Mouse (Mus musculus): ENCODE results near the gene Ifna15. TPM values are rescaled to one million over a fixed set of nuclear protein-coding genes. Genes with fewer than 3 reads are reported as not detected.

The Ifna15 gene
- polyA plus RNA-seq, 1 experiment from 2014 or later, result not detected

- Histone ChIP-seq H3K27me3 (replicated peaks; ENCODE audit: control insufficient read depth, insufficient read depth, low read length) (no peaks in the 10 kb centered on the region), H3K4me3 (ENCODE audit: low read length) (no peak overlapping the region), H3K4me1 (ENCODE audit: control insufficient read depth, insufficient read depth, low read depth, low read length) (no peaks in the 10 kb centered on the region), H3K9me3 (ENCODE audit: control insufficient read depth, low read length) (no peaks in the 10 kb centered on the region), H3K9ac (ENCODE audit: low read depth, low read length) (no peak overlapping the region), H3K4me2 (ENCODE audit: low read length) (no peak overlapping the region), H3K27ac (ENCODE audit: low read depth, low read length) (no peak overlapping the region), H3K36me3 (ENCODE audit: control insufficient read depth, insufficient read depth, low read length) (no peaks in the 10 kb centered on the region)
- whole genome bisulfite sequencing, result 79% methylated on average over 2 of the region's 2 CpGs
- no peak for ATAC-seq
Observed at GRCm38 (mm10) chr4:88517957-88518356, 40.1 kb downstream of the Ifna15 start.

GRCm38 (mm10) chr4:88515711-88516211 lies 42.3 kb downstream of the Ifna15 start:
- WGBS, result 70% methylated on average over 3 of the region's 4 CpGs
- Histone ChIP-seq H3K36me3 (ENCODE audit: control insufficient read depth, insufficient read depth, low read length) (no peaks in the 10 kb centered on the region), H3K4me3 (ENCODE audit: low read length) (no peak overlapping the region), H3K27ac (ENCODE audit: low read depth, low read length) (no peak overlapping the region), H3K9me3 (ENCODE audit: control insufficient read depth, low read length) (no peaks in the 10 kb centered on the region), H3K9ac (ENCODE audit: low read depth, low read length) (no peak overlapping the region), H3K4me2 (ENCODE audit: low read length) (no peak overlapping the region), H3K27me3 (replicated peaks; ENCODE audit: control insufficient read depth, insufficient read depth, low read length) (no peaks in the 10 kb centered on the region), H3K4me1 (ENCODE audit: control insufficient read depth, insufficient read depth, low read depth, low read length) (no peaks in the 10 kb centered on the region)
- no peak for ATAC-seq

GRCm38 (mm10) chr4:88515250-88515649 lies 42.8 kb downstream of the Ifna15 start:
- Histone ChIP-seq H3K9ac (ENCODE audit: low read depth, low read length) (no peak overlapping the region), H3K27ac (ENCODE audit: low read depth, low read length) (no peak overlapping the region), H3K4me2 (ENCODE audit: low read length) (no peak overlapping the region), H3K27me3 (replicated peaks; ENCODE audit: control insufficient read depth, insufficient read depth, low read length) (no peaks in the 10 kb centered on the region), H3K4me3 (ENCODE audit: low read length) (no peak overlapping the region), H3K36me3 (ENCODE audit: control insufficient read depth, insufficient read depth, low read length) (no peaks in the 10 kb centered on the region), H3K4me1 (ENCODE audit: control insufficient read depth, insufficient read depth, low read depth, low read length) (no peaks in the 10 kb centered on the region), H3K9me3 (ENCODE audit: control insufficient read depth, low read length) (no peaks in the 10 kb centered on the region)
- no peak for ATAC-seq
- WGBS, result 46% methylated on average over 2 of the region's 2 CpGs

GRCm38 (mm10) chr4:88514403-88514802 lies 43.6 kb downstream of the Ifna15 start:
- H3K27ac ChIP-seq (ENCODE audit: low read depth, low read length), result no peak overlapping the region
- ATAC-seq, result no peak
- 49% methylated on average over 4 of the region's 4 CpGs for whole genome bisulfite sequencing
- no peak overlapping the region for H3K4me2 ChIP-seq (ENCODE audit: low read length)
- no peaks in the 10 kb centered on the region for H3K9me3 ChIP-seq (ENCODE audit: control insufficient read depth, low read length)
- H3K4me1 ChIP-seq (ENCODE audit: control insufficient read depth, insufficient read depth, low read depth, low read length), result no peaks in the 10 kb centered on the region
- H3K9ac ChIP-seq (ENCODE audit: low read depth, low read length), result no peak overlapping the region
- H3K27me3 ChIP-seq (replicated peaks; ENCODE audit: control insufficient read depth, insufficient read depth, low read length), result no peaks in the 10 kb centered on the region
- H3K36me3 ChIP-seq (ENCODE audit: control insufficient read depth, insufficient read depth, low read length), result no peaks in the 10 kb centered on the region
- no peak overlapping the region for H3K4me3 ChIP-seq (ENCODE audit: low read length)

GRCm38 (mm10) chr4:88513743-88514142 lies 44.3 kb downstream of the Ifna15 start:
- Histone ChIP-seq H3K9me3 (ENCODE audit: control insufficient read depth, low read length) (no peaks in the 10 kb centered on the region), H3K27me3 (replicated peaks; ENCODE audit: control insufficient read depth, insufficient read depth, low read length) (no peaks in the 10 kb centered on the region), H3K4me1 (ENCODE audit: control insufficient read depth, insufficient read depth, low read depth, low read length) (no peaks in the 10 kb centered on the region), H3K4me3 (ENCODE audit: low read length) (no peak overlapping the region), H3K9ac (ENCODE audit: low read depth, low read length) (no peak overlapping the region), H3K4me2 (ENCODE audit: low read length) (no peak overlapping the region), H3K36me3 (ENCODE audit: control insufficient read depth, insufficient read depth, low read length) (no peaks in the 10 kb centered on the region), H3K27ac (ENCODE audit: low read depth, low read length) (no peak overlapping the region)
- no peak for ATAC-seq
- 94% methylated on average over 4 of the region's 4 CpGs for WGBS

Other genes with a start within 250 kb of the Ifna15 start
- gene Hacd4, start 119.3 kb downstream of the Ifna15 start, polyA plus RNA-seq (2015; fragmentation: Nextera tagmentation; extraction: Ambion mirVana), result 4.2 and 4.8 TPM in 2 replicates
- not detected in 2 replicates for gene Ifnb1, start 35.5 kb downstream of the Ifna15 start, polyA plus RNA-seq (2015; fragmentation: Nextera tagmentation; extraction: Ambion mirVana)
- gene Ifna14, start 13.6 kb upstream of the Ifna15 start, polyA plus RNA-seq (2015; fragmentation: Nextera tagmentation; extraction: Ambion mirVana), result not detected in 2 replicates
- gene Ifna9, start 34.1 kb upstream of the Ifna15 start, polyA plus RNA-seq (2015; fragmentation: Nextera tagmentation; extraction: Ambion mirVana), result not detected in 2 replicates
- not detected in 2 replicates for gene Ifna12, start 45.1 kb upstream of the Ifna15 start, polyA plus RNA-seq (2015; fragmentation: Nextera tagmentation; extraction: Ambion mirVana)
- gene C87499, start 76.2 kb upstream of the Ifna15 start, polyA plus RNA-seq (2015; fragmentation: Nextera tagmentation; extraction: Ambion mirVana), result not detected in 2 replicates
- not detected in 2 replicates for gene Ifna13, start 86.2 kb upstream of the Ifna15 start, polyA plus RNA-seq (2015; fragmentation: Nextera tagmentation; extraction: Ambion mirVana)
- gene Ifna16, start 118.7 kb upstream of the Ifna15 start, polyA plus RNA-seq (2015; fragmentation: Nextera tagmentation; extraction: Ambion mirVana), result not detected in 2 replicates
- gene Ifna2, start 125.7 kb upstream of the Ifna15 start, polyA plus RNA-seq (2015; fragmentation: Nextera tagmentation; extraction: Ambion mirVana), result not detected in 2 replicates
- not detected in 2 replicates for gene Ifnab, start 133.1 kb upstream of the Ifna15 start, polyA plus RNA-seq (2015; fragmentation: Nextera tagmentation; extraction: Ambion mirVana)
- gene Gm26566, start 163.6 kb upstream of the Ifna15 start, polyA plus RNA-seq (2015; fragmentation: Nextera tagmentation; extraction: Ambion mirVana), result 1.3 and 1.5 TPM in 2 replicates
- 90.3 and 104 TPM in 2 replicates for gene Klhl9, start 164.2 kb upstream of the Ifna15 start, polyA plus RNA-seq (2015; fragmentation: Nextera tagmentation; extraction: Ambion mirVana)
- gene Gm13271, start 196.6 kb upstream of the Ifna15 start, polyA plus RNA-seq (2015; fragmentation: Nextera tagmentation; extraction: Ambion mirVana), result not detected in 2 replicates
- not detected in 2 replicates for gene Gm13283, start 201.9 kb upstream of the Ifna15 start, polyA plus RNA-seq (2015; fragmentation: Nextera tagmentation; extraction: Ambion mirVana)
- gene Gm13290, start 215.6 kb upstream of the Ifna15 start, polyA plus RNA-seq (2015; fragmentation: Nextera tagmentation; extraction: Ambion mirVana), result not detected in 2 replicates
- not detected in 2 replicates for gene Gm13289, start 218.7 kb upstream of the Ifna15 start, polyA plus RNA-seq (2015; fragmentation: Nextera tagmentation; extraction: Ambion mirVana)
- not detected in 2 replicates for gene Gm13272, start 221.6 kb upstream of the Ifna15 start, polyA plus RNA-seq (2015; fragmentation: Nextera tagmentation; extraction: Ambion mirVana)
- not detected in 2 replicates for gene Ifnz, start 223.9 kb upstream of the Ifna15 start, polyA plus RNA-seq (2015; fragmentation: Nextera tagmentation; extraction: Ambion mirVana)
- not detected in 2 replicates for gene Gm13276, start 227.5 kb upstream of the Ifna15 start, polyA plus RNA-seq (2015; fragmentation: Nextera tagmentation; extraction: Ambion mirVana)
- gene Gm13277, start 230.4 kb upstream of the Ifna15 start, polyA plus RNA-seq (2015; fragmentation: Nextera tagmentation; extraction: Ambion mirVana), result not detected in 2 replicates
- gene Gm13278, start 233.3 kb upstream of the Ifna15 start, polyA plus RNA-seq (2015; fragmentation: Nextera tagmentation; extraction: Ambion mirVana), result not detected in 2 replicates
- gene Gm13275, start 236.2 kb upstream of the Ifna15 start, polyA plus RNA-seq (2015; fragmentation: Nextera tagmentation; extraction: Ambion mirVana), result not detected in 2 replicates
- gene Gm13279, start 239.2 kb upstream of the Ifna15 start, polyA plus RNA-seq (2015; fragmentation: Nextera tagmentation; extraction: Ambion mirVana), result not detected in 2 replicates
- 0.21 TPM in 1 of 2 replicates, not detected in the other for gene Gm13285, start 241.4 kb upstream of the Ifna15 start, polyA plus RNA-seq (2015; fragmentation: Nextera tagmentation; extraction: Ambion mirVana)
- gene Gm13287, start 245.0 kb upstream of the Ifna15 start, polyA plus RNA-seq (2015; fragmentation: Nextera tagmentation; extraction: Ambion mirVana), result not detected in 2 replicates
- not detected in 2 replicates for gene Gm13288, start 247.3 kb upstream of the Ifna15 start, polyA plus RNA-seq (2015; fragmentation: Nextera tagmentation; extraction: Ambion mirVana)

Measured in hindbrain, embryonic 16.5 days (tissue).